In the genomic region with DNA sequence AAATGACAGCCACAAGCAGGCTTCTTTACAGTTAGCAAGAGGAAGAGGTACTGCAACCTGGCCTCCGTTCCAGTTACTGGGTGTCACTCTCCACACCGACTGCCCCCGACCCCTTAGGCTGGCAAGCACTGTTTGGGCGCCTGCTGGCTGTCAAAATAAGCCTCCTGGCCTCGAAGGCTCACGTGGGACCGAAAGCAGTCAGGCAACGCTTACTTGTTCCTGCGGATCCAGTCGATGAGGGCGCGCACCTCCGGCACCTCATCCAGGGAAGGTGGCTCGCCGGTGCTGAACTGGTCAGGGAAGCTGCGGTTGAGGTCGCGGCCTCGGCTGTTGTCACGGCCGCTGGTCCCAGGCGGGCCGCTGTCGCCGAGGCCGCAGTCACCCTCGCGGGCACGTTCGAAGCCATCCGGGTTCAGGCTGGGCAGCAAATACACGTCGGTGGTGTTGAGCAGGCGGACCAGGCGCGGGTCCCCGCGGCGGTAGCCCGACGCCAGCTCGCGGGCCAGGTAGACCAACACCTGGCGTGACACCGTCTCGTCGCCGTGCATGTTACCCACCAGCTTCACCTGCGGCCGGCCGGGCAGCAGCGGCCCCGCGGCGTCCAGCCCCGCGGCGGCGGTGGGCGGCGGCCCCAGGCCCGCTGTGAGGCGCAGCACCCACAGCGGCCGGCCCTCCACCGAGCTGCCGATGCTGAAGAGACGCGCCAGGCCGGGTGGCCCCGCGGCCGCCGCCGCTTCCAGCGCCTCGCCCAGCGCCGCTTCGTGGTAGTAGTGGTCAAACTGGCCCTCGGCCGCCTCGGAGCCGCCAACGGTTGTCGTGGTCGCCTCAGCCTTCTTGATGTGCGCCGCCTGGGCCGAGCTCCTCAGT, we compare ENCODE assay signal across 9 mouse cellular contexts. TPM values are rescaled to one million over a fixed set of nuclear protein-coding genes. Genes with fewer than 3 reads are reported as not detected.
DNase-seq lines count a peak whose midpoint lies in the region; ATAC-seq and TF ChIP-seq lines count a peak whose summit lies in the region.
"Had no signal": no experiment of that assay in that cellular context is flagged by ENCODE, and none has a peak within 500 bp of the region (broad histone marks: within the 10 kb centered on the region; RNA-seq: fewer than 3 reads in every experiment).

No protein-coding gene starts in this region.

- H3K27ac ChIP-seq in MEL (ENCODE audit: control insufficient read depth, low read depth, low read length) (no peak overlapping the region), macrophage (peak overlapping the region; percentile 52)
- H3K27ac ChIP-seq in heart, embryonic 12.5 days (ENCODE audit: poor library complexity, severe bottlenecking), result peak overlapping the region; percentile 89
- H3K27ac ChIP-seq in kidney, postnatal 0 days, result peak overlapping the region; percentile 93

- H3K4me2 ChIP-seq in heart, embryonic 12.5 days, result peak overlapping the region; percentile 85
- peak overlapping the region; percentile 94 for H3K4me2 ChIP-seq in kidney, postnatal 0 days (ENCODE audit: low read length)

- DNase-seq in 3T3-L1 (ENCODE audit: low read depth, low spot score) (peak; percentile 39), MEL (ENCODE audit: low read depth, low spot score) (peak; percentile 60)
- DNase-seq in kidney, postnatal 0 days (ENCODE audit: low spot score), result no peak
- DNase-seq in spleen, adult 12 weeks (ENCODE audit: low spot score), result peak; percentile 38
- DNase-seq in layer of hippocampus, adult 8-10 months (ENCODE audit: low spot score in 2 of 2), result no peak

- WGBS in heart, embryonic 12.5 days, result under 1% methylated on average over 90 of the region's 90 CpGs
- WGBS in kidney, postnatal 0 days, result under 1% methylated on average over 90 of the region's 90 CpGs
- WGBS in macrophage (ENCODE audit: missing documents), result under 1% methylated on average over 88 of the region's 90 CpGs

- peaks cover 5 to 20% of the 10 kb centered on the region in 2 experiments for H3K4me1 ChIP-seq in MEL (ENCODE audit: control insufficient read depth in 1 of 2, insufficient read depth in 2 of 2, low read length in 2 of 2)
- H3K4me1 ChIP-seq in heart, embryonic 12.5 days (replicated peaks), result peaks cover 28% of the 10 kb centered on the region
- peaks cover 25% of the 10 kb centered on the region for H3K4me1 ChIP-seq in kidney, postnatal 0 days (replicated peaks; ENCODE audit: insufficient read depth, low read length)

- H3K27me3 ChIP-seq in MEL (ENCODE audit: control insufficient read depth in 1 of 2, insufficient read depth in 2 of 2, low read length in 2 of 2), result peaks cover 4 to 9% of the 10 kb centered on the region in 2 experiments; a peak in 3 of 4 replicates
- H3K27me3 ChIP-seq in heart, embryonic 12.5 days (replicated peaks), result no peaks in the 10 kb centered on the region
- no peaks in the 10 kb centered on the region for H3K27me3 ChIP-seq in kidney, postnatal 0 days (ENCODE audit: insufficient read depth, low read length)

- H3K36me3 ChIP-seq in MEL (ENCODE audit: control insufficient read depth in 1 of 2, insufficient read depth in 2 of 2, low read length in 2 of 2) (peaks cover 0 to 28% of the 10 kb centered on the region in 2 experiments; a peak in 2 of 4 replicates), macrophage (ENCODE audit: inconsistent target) (no peaks in the 10 kb centered on the region)
- no peaks in the 10 kb centered on the region for H3K36me3 ChIP-seq in heart, embryonic 12.5 days
- no peaks in the 10 kb centered on the region for H3K36me3 ChIP-seq in kidney, postnatal 0 days (ENCODE audit: insufficient read depth, low read length)

- H3K9ac ChIP-seq in MEL (ENCODE audit: control insufficient read depth, low read depth, low read length, poor library complexity, severe bottlenecking), result peak overlapping the region; percentile 88
- peak overlapping the region; percentile 96 for H3K9ac ChIP-seq in heart, embryonic 12.5 days
- H3K9ac ChIP-seq in kidney, postnatal 0 days (ENCODE audit: low read depth, low read length), result peak overlapping the region; percentile 94

- TF ChIP-seq POLR2A in MEL (IDR thresholded peaks at IDR 0.05; ENCODE audit: control insufficient read depth in 1 of 2, insufficient read depth in 1 of 2, low read depth in 1 of 2, low read length in 2 of 2, poor library complexity in 1 of 2), result no peak

- TF ChIP-seq CTCF in MEL (IDR thresholded peaks at IDR 0.05 in 2 of 3, conservative IDR thresholded peaks at IDR 0.05 in 1 of 3; ENCODE audit: control insufficient read depth in 1 of 3, insufficient read depth in 1 of 3, low read depth in 2 of 3, low read length in 3 of 3, poor library complexity in 1 of 3, severe bottlenecking in 1 of 3), result no peak
- TF ChIP-seq CTCF in kidney, postnatal 0 days (IDR thresholded peaks at IDR 0.05; ENCODE audit: low read depth), result no peak

- no peak for TF ChIP-seq RAD21 in MEL (IDR thresholded peaks at IDR 0.05; ENCODE audit: low read depth, low read length)

- H3K79me2 ChIP-seq in MEL (ENCODE audit: control insufficient read depth, insufficient read depth, low read length, poor library complexity) (peaks cover 6% of the 10 kb centered on the region), macrophage (ENCODE audit: inconsistent target) (peaks cover 41% of the 10 kb centered on the region)

- no peaks in the 10 kb centered on the region for H3K9me3 ChIP-seq in MEL (replicated peaks; ENCODE audit: insufficient read depth, low read length)
- H3K9me3 ChIP-seq in heart, embryonic 12.5 days (replicated peaks), result no peaks in the 10 kb centered on the region
- H3K9me3 ChIP-seq in kidney, postnatal 0 days (replicated peaks; ENCODE audit: low read length), result no peaks in the 10 kb centered on the region

- TF ChIP-seq EP300 in MEL (IDR thresholded peaks at IDR 0.05; ENCODE audit: low read depth in 1 of 2, low read length in 2 of 2), result no peak

- ATAC-seq in common myeloid progenitor, adult 5-6 weeks (replicated peaks; ENCODE audit: low read depth, poor library complexity, severe bottlenecking), result peak; percentile 16
- peak; percentile 78 for ATAC-seq in heart, embryonic 12.5 days (ENCODE audit: insufficient number of reproducible peaks, low FRiP score)
- peak; percentile 50 for ATAC-seq in kidney, postnatal 0 days (replicated peaks; ENCODE audit: low FRiP score, low read depth)

- H3K4me3 ChIP-seq in MEL (ENCODE audit: control insufficient read depth in 1 of 2, insufficient read depth in 1 of 2, low read depth in 2 of 2, low read length in 2 of 2) (peak overlapping the region; percentile 69 to 73), macrophage (ENCODE audit: inconsistent target) (peak overlapping the region; percentile 48)
- peak overlapping the region; percentile 92 for H3K4me3 ChIP-seq in heart, embryonic 12.5 days
- H3K4me3 ChIP-seq in kidney, postnatal 0 days (replicated peaks; ENCODE audit: low read depth, low read length), result peak overlapping the region; percentile 90

TF ChIP-seq in MEL, 35 proteins besides CTCF, POLR2A, EP300 and RAD21:
- TF ChIP-seq MAX (IDR thresholded peaks at IDR 0.05; ENCODE audit: low read length), result peak; percentile 38; the same call in 1 of the 2 replicates
- peak; percentile 61 for TF ChIP-seq MXI1 (IDR thresholded peaks at IDR 0.05; ENCODE audit: low read depth, low read length)
- no peak for TF ChIP-seq UBTF (IDR thresholded peaks at IDR 0.05; ENCODE audit: borderline replicate concordance, insufficient read depth, low read depth, low read length)
- no peak for TF ChIP-seq POLR2AphosphoS2 (IDR thresholded peaks at IDR 0.05; ENCODE audit: low read length)
- TF ChIP-seq TCF12 (IDR thresholded peaks at IDR 0.05; ENCODE audit: low read depth, low read length), result no peak
- no peak for TF ChIP-seq ZMIZ1 (IDR thresholded peaks at IDR 0.05; ENCODE audit: low read depth, low read length)

RNA-seq across cellular contexts. Expression of gene Cpd, which starts 0.6 kb away (rescaled TPM):
- total RNA-seq in MEL (2012; rRNA removed), result 9.1 and 14.6 TPM in 2 replicates
- polyA plus RNA-seq in MEL (2012; ENCODE audit: insufficient read depth in 1 of 2, insufficient read length in 2 of 2, low read depth in 1 of 2, low replicate concordance in 2 of 2, missing spikeins in 1 of 2) (1 to 10 TPM in 1 of 2 experiments, not detected in 1; 7.5 TPM), macrophage (2018) (25.6 to 94.3 TPM (median 28.7 TPM) in 3 replicates)
- total RNA-seq in common myeloid progenitor, adult 5-6 weeks (2017), result 11.6 and 11.8 TPM in 2 replicates
- polyA plus RNA-seq in heart, embryonic 12.5 days (2016; fragmentation: Nextera tagmentation; extraction: Ambion mirVana), result 24.3 and 25.7 TPM in 2 replicates
- 17.8 and 20.4 TPM in 2 replicates for polyA plus RNA-seq in kidney, postnatal 0 days (2015; fragmentation: Nextera tagmentation; extraction: Ambion mirVana)
- 100 to 1,000 TPM in 10 of 26 experiments, 10 to 100 TPM in 16; 18.4 to 422 (median 76.5) TPM for total RNA-seq in macrophage (2018; cell fraction: chromatin; rRNA removed)
- 100 to 1,000 TPM in 10 of 26 experiments, 10 to 100 TPM in 16; 44.0 to 154 (median 77.5) TPM for total RNA-seq in macrophage (2018; cell fraction: cytosol; rRNA removed)
- total RNA-seq in macrophage (2018; cell fraction: nucleus; rRNA removed), result 100 to 1,000 TPM in 19 of 26 experiments, 10 to 100 TPM in 7; 55.8 to 453 (median 182) TPM
- total RNA-seq in layer of hippocampus, adult 8-10 months (2022), result 10 to 100 TPM; 62.5 to 68.6 (median 64.4) TPM

RNA-seq across cellular contexts. Expression of gene Tmigd1, which starts 55.7 kb away (rescaled TPM):
- not detected in 2 replicates for total RNA-seq in MEL (2012; rRNA removed)
- polyA plus RNA-seq in MEL (2012; ENCODE audit: insufficient read depth in 1 of 2, insufficient read length in 2 of 2, low read depth in 1 of 2, low replicate concordance in 2 of 2, missing spikeins in 1 of 2), result not detected
- total RNA-seq in common myeloid progenitor, adult 5-6 weeks (2017), result not detected in 2 replicates
- 0.30 TPM in 1 of 2 replicates, not detected in the other for polyA plus RNA-seq in heart, embryonic 12.5 days (2016; fragmentation: Nextera tagmentation; extraction: Ambion mirVana)
- polyA plus RNA-seq in kidney, postnatal 0 days (2015; fragmentation: Nextera tagmentation; extraction: Ambion mirVana), result 22.6 and 25.5 TPM in 2 replicates
- total RNA-seq in macrophage (2018; cell fraction: chromatin; rRNA removed), result not detected
- total RNA-seq in macrophage (2018; cell fraction: cytosol; rRNA removed), result under 1 TPM in 2 of 26 experiments, not detected in 24; 0.11 to 0.15 TPM
- under 1 TPM in 2 of 26 experiments, not detected in 24; 0.36 to 0.58 TPM for total RNA-seq in macrophage (2018; cell fraction: nucleus; rRNA removed)
- not detected in 3 replicates for polyA plus RNA-seq in macrophage (2018)
- total RNA-seq in layer of hippocampus, adult 8-10 months (2022), result not detected
- polyA plus RNA-seq: frontal cortex, adult 2 months had no signal

Comparison
In these comparisons a context has a peak if more than half of its experiments do, and no peak if none do; other contexts are left out.
1. DNase-seq: peak in 3T3-L1 (single experiment), MEL (single experiment) and spleen, adult 12 weeks (single experiment); none in kidney, postnatal 0 days (single experiment) and layer of hippocampus, adult 8-10 months (0 of 2).
2. ATAC-seq: peak in every context shown above with its lines; median percentile 78 in heart, embryonic 12.5 days; 50 in kidney, postnatal 0 days; 16 in common myeloid progenitor, adult 5-6 weeks.
3. RNA of gene Tmigd1, which starts 55.7 kb away (polyA plus RNA-seq): 22.6 to 25.5 TPM in kidney, postnatal 0 days; 0.30 TPM in heart, embryonic 12.5 days, not detected in MEL and not detected in macrophage; every median in the first group is over 10 times any median in the second.
4. Peak in every context shown above with its lines, with median percentiles within 50 percentile points of each other: H3K4me3 ChIP-seq and H3K9ac ChIP-seq.